Mouse (Mus musculus) layer of hippocampus, adult 8-10 months (tissue): Measurements from ENCODE around the gene Fam136a. TPM values are rescaled to one million over a fixed set of nuclear protein-coding genes. Genes with fewer than 3 reads are reported as not detected.
"Not testable (repeated sequence)": the region's sequence is repeated elsewhere in the genome, so short reads cannot be mapped to it uniquely, and the experiment has no call there.

Experiments used
- DNase-seq, 2 experiments: peaks; one replicate each; pipeline ENCODE4 v3.0.0; 2022; ENCODE audit warnings: low spot score in 2 of 2
- total RNA-seq, 4 experiments: library from RNA; stranded (reverse); gene quantifications; 2 replicates each; pipeline ENCODE4 v1.2.4; 2022

Fam136a gene
- 10 to 100 TPM; 24.4 to 27.8 (median 27.3) TPM for total RNA-seq

GRCm38 (mm10) chr6:86365371-86366124 is at the start of gene Fam136a:
Gene Fam136a (plus strand): TSS chr6:86365646.
- DNase-seq = peak; percentile 88 to 89

GRCm38 (mm10) chr6:86317066-86317465 is 48.4 kb upstream of the Fam136a start:
- DNase-seq = no peak

- peak; percentile 22 to 32 for DNase-seq
Observed at GRCm38 (mm10) chr6:86318855-86319254, 46.6 kb upstream of the Fam136a start.

- DNase-seq = peak in 1 of 2 experiments; percentile 20
Observed at GRCm38 (mm10) chr6:86322031-86322563, 43.3 kb upstream of the Fam136a start.

- no peak for DNase-seq
Observed at GRCm38 (mm10) chr6:86322991-86323390, 42.5 kb upstream of the Fam136a start.

- DNase-seq = no peak
Observed at GRCm38 (mm10) chr6:86324400-86324799, 41.0 kb upstream of the Fam136a start.

GRCm38 (mm10) chr6:86325646-86326045 is 39.8 kb upstream of the Fam136a start:
- no peak for DNase-seq

GRCm38 (mm10) chr6:86326866-86327265 is 38.6 kb upstream of the Fam136a start:
- peak; percentile 72 to 73 for DNase-seq

GRCm38 (mm10) chr6:86328369-86328768 is 37.1 kb upstream of the Fam136a start:
- DNase-seq = no peak

GRCm38 (mm10) chr6:86329943-86330342 is 35.5 kb upstream of the Fam136a start:
- no peak for DNase-seq

- DNase-seq = no peak
Observed at GRCm38 (mm10) chr6:86335121-86335849, 30.2 kb upstream of the Fam136a start.

GRCm38 (mm10) chr6:86335860-86336259 is 29.6 kb upstream of the Fam136a start:
- no peak for DNase-seq

GRCm38 (mm10) chr6:86336340-86336739 is 29.1 kb upstream of the Fam136a start:
- DNase-seq = not testable (repeated sequence)

- no peak for DNase-seq
Observed at GRCm38 (mm10) chr6:86343656-86344055, 21.8 kb upstream of the Fam136a start.

GRCm38 (mm10) chr6:86346063-86346462 is 19.4 kb upstream of the Fam136a start:
- no peak for DNase-seq

- DNase-seq = no peak
Observed at GRCm38 (mm10) chr6:86349257-86349656, 16.2 kb upstream of the Fam136a start.

- DNase-seq = no peak
Observed at GRCm38 (mm10) chr6:86354948-86355347, 10.5 kb upstream of the Fam136a start.

GRCm38 (mm10) chr6:86356956-86357355 is 8.5 kb upstream of the Fam136a start:
- no peak for DNase-seq

- no peak for DNase-seq
Observed at GRCm38 (mm10) chr6:86360691-86361090, 4.8 kb upstream of the Fam136a start.

GRCm38 (mm10) chr6:86361373-86361772 is 4.1 kb upstream of the Fam136a start:
- DNase-seq = no peak

GRCm38 (mm10) chr6:86364442-86365141 is 854 bp upstream of the Fam136a start:
- DNase-seq = peak; percentile 78
